Mouse (Mus musculus) MEL (cell line): Measurements from ENCODE around the gene Steap1.

Experiments used
- CTCF ChIP-seq, 3 experiments: IDR thresholded peaks in 2 of 3; conservative IDR thresholded peaks in 1 of 3; 2 replicates each; pipeline ENCODE4 v1.5.1; 2011 to 2012; ENCODE audit warnings: low read length in 3 of 3, low read depth in 2 of 3, mild to moderate bottlenecking in 2 of 3, improper control_type of control experiment in 1 of 3, inconsistent platforms in 1 of 3, mixed read lengths in 1 of 3, moderate library complexity in 1 of 3; ENCODE audit not compliant: control insufficient read depth in 1 of 3, insufficient read depth in 1 of 3, poor library complexity in 1 of 3, severe bottlenecking in 1 of 3
- ELF1 ChIP-seq: IDR thresholded peaks from 2 replicates; pipeline ENCODE4 v1.6.1; 2014; ENCODE audit warnings: low read depth, mild to moderate bottlenecking, inconsistent platforms, low read length, improper control_type of control experiment, moderate library complexity
- GATA1 ChIP-seq: IDR thresholded peaks from 2 replicates; pipeline ENCODE4 v1.6.1; 2011; ENCODE audit warnings: low read depth, low read length, improper control_type of control experiment
- HCFC1 ChIP-seq: IDR thresholded peaks from 2 replicates; pipeline ENCODE4 v1.6.1; 2012; ENCODE audit warnings: low read depth, mild to moderate bottlenecking, inconsistent platforms, low read length, improper control_type of control experiment, moderate library complexity
- KAT2A ChIP-seq: conservative IDR thresholded peaks from 2 replicates; pipeline ENCODE4 v1.6.1; 2012; ENCODE audit warnings: low read depth, low read length, improper control_type of control experiment, inconsistent platforms
- MAX ChIP-seq: IDR thresholded peaks from 2 replicates; pipeline ENCODE4 v1.6.1; 2011; ENCODE audit warnings: low read length, improper control_type of control experiment
- NELFE ChIP-seq: IDR thresholded peaks from 2 replicates; pipeline ENCODE4 v1.6.1; 2011; ENCODE audit warnings: low read depth, low read length, improper control_type of control experiment
- POLR2A ChIP-seq, 2 experiments: IDR thresholded peaks; 2 replicates each; pipeline ENCODE4 v1.6.1; 2011 to 2012; ENCODE audit warnings: low read length in 2 of 2, mild to moderate bottlenecking in 2 of 2, control low read depth in 1 of 2, improper control_type of control experiment in 1 of 2, low read depth in 1 of 2, moderate library complexity in 1 of 2; ENCODE audit not compliant: control insufficient read depth in 1 of 2, insufficient read depth in 1 of 2, poor library complexity in 1 of 2
- POLR2AphosphoS2 ChIP-seq: IDR thresholded peaks from 2 replicates; pipeline ENCODE4 v1.6.1; 2011; ENCODE audit warnings: low read length, improper control_type of control experiment
- POLR2AphosphoS5 ChIP-seq: IDR thresholded peaks from 2 replicates; pipeline ENCODE4 v1.6.1; 2012; ENCODE audit warnings: low read depth, borderline replicate concordance, mild to moderate bottlenecking, inconsistent platforms, low read length, moderate library complexity, mixed read lengths
- RCOR1 ChIP-seq: IDR thresholded peaks from 2 replicates; pipeline ENCODE4 v1.6.1; 2012; ENCODE audit warnings: low read depth, mild to moderate bottlenecking, inconsistent platforms, low read length, improper control_type of control experiment
- TCF12 ChIP-seq: IDR thresholded peaks from 2 replicates; pipeline ENCODE4 v1.6.1; 2014; ENCODE audit warnings: low read depth, mild to moderate bottlenecking, inconsistent platforms, low read length, improper control_type of control experiment, moderate library complexity
- UBTF ChIP-seq: IDR thresholded peaks from 2 replicates; pipeline ENCODE4 v1.6.1; 2012; ENCODE audit warnings: low read depth, mild to moderate bottlenecking, inconsistent platforms, low read length, improper control_type of control experiment, moderate library complexity, borderline replicate concordance; ENCODE audit not compliant: insufficient read depth
- ZMIZ1 ChIP-seq: IDR thresholded peaks from 2 replicates; pipeline ENCODE4 v1.6.1; 2012; ENCODE audit warnings: low read depth, mild to moderate bottlenecking, inconsistent platforms, low read length, improper control_type of control experiment, moderate library complexity

DNA sequence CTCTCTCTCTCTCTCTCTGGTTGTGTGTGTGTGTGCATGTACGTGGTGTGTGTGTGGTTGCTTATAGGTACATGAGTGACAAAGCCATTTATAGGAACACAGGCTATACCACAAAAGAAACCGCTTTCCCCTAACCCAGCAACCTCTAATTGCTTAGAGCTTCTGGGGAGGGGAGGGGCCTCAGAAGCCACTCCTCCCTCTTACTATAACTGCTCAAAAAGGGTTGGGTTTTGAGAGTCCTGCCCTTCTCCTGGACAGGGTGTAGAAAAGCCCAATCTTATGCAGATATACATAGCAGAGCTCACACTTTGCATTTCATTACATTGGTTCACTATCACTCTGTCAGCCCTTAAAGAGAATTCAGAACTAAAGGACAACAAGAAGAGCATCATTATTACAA is 48.7 kb downstream of the Steap1 start:
- TF ChIP-seq TCF12 (no peak), KAT2A (no peak), MAX (no peak), CTCF (IDR thresholded peaks at IDR 0.05 in 2 of 3, conservative IDR thresholded peaks at IDR 0.05 in 1 of 3; ENCODE audit: control insufficient read depth in 1 of 3, insufficient read depth in 1 of 3, low read depth in 2 of 3, low read length in 3 of 3, poor library complexity in 1 of 3, severe bottlenecking in 1 of 3) (no peak), POLR2A (IDR thresholded peaks at IDR 0.05; ENCODE audit: control insufficient read depth in 1 of 2, insufficient read depth in 1 of 2, low read depth in 1 of 2, low read length in 2 of 2, poor library complexity in 1 of 2) (no peak), POLR2AphosphoS2 (no peak), ELF1 (no peak), GATA1 (no peak), NELFE (no peak), POLR2AphosphoS5 (no peak), UBTF (no peak), ZMIZ1 (no peak), HCFC1 (no peak), RCOR1 (no peak)
